Mouse (Mus musculus) kidney, adult 2 months (tissue): ENCODE results near the gene Exosc2. TPM values are rescaled to one million over a fixed set of nuclear protein-coding genes. Genes with fewer than 3 reads are reported as not detected.

Experiments
- DNase-seq: peaks from one replicate; pipeline ENCODE4 v3.0.0; 2021
- H3K27ac ChIP-seq: fragments of 200-500 bp; 2 replicates; pipeline ENCODE4 v1.5.1; 2012; ENCODE audit warnings: low read depth, low read length, control low read depth, inconsistent platforms; ENCODE audit not compliant: insufficient read depth
- H3K27me3 ChIP-seq: fragments of 200-500 bp; replicated peaks from 2 replicates; pipeline ENCODE4 v1.6.1; 2012; ENCODE audit warnings: mild to moderate bottlenecking, moderate library complexity, low read length, inconsistent platforms; ENCODE audit not compliant: control insufficient read depth, insufficient read depth
- H3K36me3 ChIP-seq: fragments of 200-500 bp; 2 replicates; pipeline ENCODE4 v1.6.1; 2012; ENCODE audit warnings: mild to moderate bottlenecking, moderate library complexity, low read length, inconsistent platforms; ENCODE audit not compliant: control insufficient read depth, insufficient read depth
- H3K4me1 ChIP-seq: fragments of 200-500 bp; 2 replicates; pipeline ENCODE4 v1.6.1; 2011; ENCODE audit warnings: low read length; ENCODE audit not compliant: control insufficient read depth, insufficient read depth
- H3K4me3 ChIP-seq: fragments of 200-500 bp; 2 replicates; pipeline ENCODE4 v1.5.1; 2011; ENCODE audit warnings: mild to moderate bottlenecking, low read depth, low read length, control low read depth; ENCODE audit not compliant: insufficient read depth
- CTCF ChIP-seq: fragments of 200-500 bp; conservative IDR thresholded peaks from 2 replicates; pipeline ENCODE4 v1.5.1; 2011; ENCODE audit warnings: low read depth, mild to moderate bottlenecking, control low read depth, low read length, moderate library complexity, mixed read lengths; ENCODE audit not compliant: insufficient read depth, insufficient read length
- POLR2A ChIP-seq: fragments of 200-500 bp; IDR thresholded peaks from one replicate; pipeline ENCODE4 v1.6.1; 2011; ENCODE audit warnings: low read depth, low read length, control low read depth
- WGBS: fragments of 180-500 bp; shearing (Covaris S2); methylation state at CpG from one replicate; pipeline ENCODE4 v1.1.7; 2018; 5-methylcytosine and 5-hydroxymethylcytosine counted together
- polyA plus RNA-seq: library from polyadenylated mRNA; depleted of rRNA; stranded (reverse); fragments of >200 nt; gene quantifications from 2 replicates; pipeline ENCODE4 v1.2.3, GENCODE M21; 2012; rRNA removed

Gene Exosc2
- polyA plus RNA-seq, 1 experiment: 11.4 TPM

DNA sequence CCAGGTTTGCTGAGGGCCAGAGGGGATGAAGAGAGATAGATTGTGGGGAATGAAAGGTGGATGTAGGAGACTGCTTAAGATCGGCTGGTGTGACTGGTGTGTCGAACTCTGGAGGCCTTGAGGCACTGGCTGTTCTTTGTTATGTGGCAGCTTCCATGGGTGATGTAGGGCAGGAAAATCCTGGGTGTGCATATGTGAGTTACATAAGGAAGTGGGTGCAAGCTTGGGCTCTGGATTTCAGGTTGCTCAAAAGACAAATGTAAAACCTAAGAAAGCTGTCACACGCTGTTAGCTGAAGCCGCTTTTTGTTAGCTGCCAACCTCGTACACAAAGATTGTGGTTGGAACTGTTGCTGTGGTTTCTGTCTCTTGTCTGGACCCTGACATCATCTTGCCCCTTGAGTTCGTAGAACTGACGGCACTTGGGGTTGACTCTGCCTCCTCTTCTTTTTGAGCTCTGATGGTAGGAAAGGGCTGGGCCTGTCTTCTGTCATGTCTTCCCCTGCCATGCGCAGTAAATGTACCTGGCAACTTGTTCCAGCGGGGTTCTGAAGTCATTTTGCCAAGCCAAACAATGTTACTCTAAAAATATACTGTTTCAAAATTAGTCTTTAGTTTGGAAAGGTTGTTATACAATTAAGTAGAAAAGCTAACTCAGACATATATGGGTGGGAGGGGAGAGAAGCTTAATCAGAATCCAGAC, 57.2 kb downstream of the Exosc2 start:
- Histone ChIP-seq H3K27ac (0 out of 2 replicates have a peak overlapping the region, but pooled peaks have one; percentile 3), H3K36me3 (no peaks in the 10 kb centered on the region), H3K4me3 (no peak overlapping the region), H3K4me1 (peaks cover 21% of the 10 kb centered on the region), H3K27me3 (no peaks in the 10 kb centered on the region)
- TF ChIP-seq CTCF (no peak), POLR2A (no peak)
- DNase-seq: no peak
- 71% methylated on average over 9 of the region's 9 CpGs for WGBS

DNA sequence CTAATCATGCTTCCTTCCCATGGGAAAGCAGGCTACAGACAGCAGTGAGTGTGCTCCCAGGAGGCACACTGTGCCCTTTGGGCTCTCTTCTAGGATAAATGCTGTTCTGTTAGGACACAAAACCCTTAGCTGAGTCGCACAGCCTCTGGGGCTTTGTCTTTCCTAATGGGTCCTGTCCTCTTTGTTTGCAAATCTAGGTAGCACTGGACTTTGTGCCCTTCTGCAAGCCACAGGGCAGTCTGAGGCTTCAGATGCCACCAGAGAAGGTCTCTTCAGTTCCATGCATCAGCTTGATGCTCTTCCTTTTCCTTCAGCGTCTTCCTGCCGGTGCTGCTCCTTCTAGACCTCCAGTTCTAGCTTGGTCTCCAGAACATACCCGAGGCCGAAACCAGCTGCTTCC, 60.1 kb downstream of the Exosc2 start:
- H3K4me3 ChIP-seq: no peak overlapping the region
- H3K36me3 ChIP-seq: no peaks in the 10 kb centered on the region
- TF ChIP-seq CTCF (no peak), POLR2A (no peak)
- no peak for DNase-seq
- H3K27me3 ChIP-seq: no peaks in the 10 kb centered on the region
- no peak overlapping the region for H3K27ac ChIP-seq
- 72% methylated on average over 5 of the region's 5 CpGs for whole genome bisulfite sequencing
- peaks cover 21% of the 10 kb centered on the region for H3K4me1 ChIP-seq

Other genes starting within 250 kb of the Exosc2 start
- 2,247 and 2,656 TPM in 2 replicates for gene Ass1, start 200.5 kb upstream of the Exosc2 start, polyA plus RNA-seq
- gene Fubp3, start 98.1 kb upstream of the Exosc2 start, polyA plus RNA-seq: 23.6 and 34.7 TPM in 2 replicates
- gene Prdm12, start 30.7 kb upstream of the Exosc2 start, polyA plus RNA-seq: not detected in 2 replicates
- gene Abl1, start 17.7 kb downstream of the Exosc2 start, polyA plus RNA-seq: 30.5 and 38.6 TPM in 2 replicates
- gene Qrfp, start 139.9 kb downstream of the Exosc2 start, polyA plus RNA-seq: 0.05 and 0.11 TPM in 2 replicates
- 0.03 and 0.05 TPM in 2 replicates for gene Fibcd1, start 175.3 kb downstream of the Exosc2 start, polyA plus RNA-seq
- gene Lamc3, start 216.6 kb downstream of the Exosc2 start, polyA plus RNA-seq: 20.7 and 24.8 TPM in 2 replicates